Mouse (Mus musculus): ENCODE data around the gene Asic2. TPM values are rescaled to one million over a fixed set of nuclear protein-coding genes. Genes with fewer than 3 reads are reported as not detected.
A peak's percentile ranks its signal among the peaks of the same experiment; 100 is the strongest.

Gene Asic2
- total RNA-seq (2022), result 1 to 10 TPM in 1 of 4 experiments, under 1 TPM in 3; 0.13 to 1.5 (median 0.41) TPM

DNA sequence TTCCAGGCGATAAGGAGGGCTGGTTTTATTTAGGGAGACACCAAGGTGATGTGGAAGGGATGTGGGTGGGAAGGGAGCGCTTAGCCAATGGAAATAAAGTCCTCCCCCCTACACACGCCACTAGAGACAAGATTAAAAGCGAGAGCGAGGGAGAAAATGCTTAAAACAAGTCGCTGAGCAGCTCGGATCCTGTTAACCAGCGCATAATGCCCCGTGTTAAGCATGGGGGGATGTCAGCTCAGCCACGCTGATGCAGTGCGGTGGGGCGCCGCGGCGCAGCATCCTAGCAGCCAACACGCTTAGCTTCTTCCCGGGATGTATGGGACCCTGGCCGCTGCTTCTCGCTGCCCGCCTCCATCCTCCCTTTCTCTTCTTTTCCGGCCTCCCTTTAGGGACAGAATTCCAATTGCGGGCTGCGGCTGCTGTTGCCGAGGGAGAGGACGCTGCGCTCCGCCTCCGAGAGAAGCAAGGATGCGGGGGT is at the start of gene Asic2:
Gene Asic2, minus strand, starts transcription at position 57 of the 481 bp plus-strand sequence.
- DNase-seq (ENCODE audit: low spot score in 2 of 2), result no peak

DNA sequence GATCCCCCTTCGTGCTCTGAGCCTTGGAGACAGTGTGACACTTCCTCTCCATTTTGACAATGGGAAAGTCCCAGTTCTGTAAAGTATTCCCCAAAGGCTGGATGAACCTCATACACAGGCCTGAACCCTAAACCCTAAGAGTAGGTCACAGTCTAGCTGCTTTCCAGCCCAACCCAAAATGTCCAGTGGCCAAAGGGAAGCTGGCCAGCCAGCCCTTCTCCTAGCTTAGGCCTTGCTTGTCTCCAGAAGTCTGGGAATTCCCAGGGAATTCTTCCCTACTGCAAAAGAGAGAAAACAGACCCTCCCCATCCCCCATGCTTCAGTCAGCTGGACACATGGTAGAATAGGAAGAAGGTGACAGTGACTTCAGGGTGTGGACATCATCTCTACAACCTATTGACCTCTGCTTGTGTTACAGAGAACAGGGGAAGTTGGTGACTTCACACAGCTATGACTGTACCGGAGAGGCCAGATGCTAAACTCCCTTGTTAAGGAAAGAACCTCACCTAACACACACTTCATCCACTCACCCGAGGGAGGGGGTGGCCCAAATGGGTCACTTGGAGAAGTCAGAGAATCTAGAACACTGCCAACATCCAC is 48.0 kb upstream of the Asic2 start:
- no peak for DNase-seq (ENCODE audit: low spot score in 2 of 2)

- DNase-seq (ENCODE audit: low spot score in 2 of 2), result no peak
Observed at GRCm38 (mm10) chr11:82015066-82015465, 46.8 kb upstream of the Asic2 start.

DNA sequence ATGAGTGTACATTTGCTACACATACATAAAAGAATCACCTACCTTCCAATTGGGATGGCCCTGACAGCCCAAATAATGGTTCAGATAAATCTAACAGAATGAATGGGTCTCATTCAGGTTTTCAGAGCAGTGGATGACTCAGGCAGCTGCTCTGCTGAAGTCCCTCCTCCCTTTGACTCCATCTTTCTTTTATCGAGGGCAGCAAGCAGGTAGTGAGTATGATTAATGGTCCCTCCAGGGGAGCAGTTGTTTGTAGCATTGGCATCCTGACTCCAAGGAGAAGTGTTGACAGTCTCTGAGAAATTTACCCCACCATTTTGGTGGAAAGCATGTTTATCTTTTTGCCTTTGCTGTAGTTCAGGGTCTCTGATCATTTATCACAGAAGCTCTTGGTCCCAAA is 45.5 kb upstream of the Asic2 start:
- no peak for DNase-seq (ENCODE audit: low spot score in 2 of 2)

DNA sequence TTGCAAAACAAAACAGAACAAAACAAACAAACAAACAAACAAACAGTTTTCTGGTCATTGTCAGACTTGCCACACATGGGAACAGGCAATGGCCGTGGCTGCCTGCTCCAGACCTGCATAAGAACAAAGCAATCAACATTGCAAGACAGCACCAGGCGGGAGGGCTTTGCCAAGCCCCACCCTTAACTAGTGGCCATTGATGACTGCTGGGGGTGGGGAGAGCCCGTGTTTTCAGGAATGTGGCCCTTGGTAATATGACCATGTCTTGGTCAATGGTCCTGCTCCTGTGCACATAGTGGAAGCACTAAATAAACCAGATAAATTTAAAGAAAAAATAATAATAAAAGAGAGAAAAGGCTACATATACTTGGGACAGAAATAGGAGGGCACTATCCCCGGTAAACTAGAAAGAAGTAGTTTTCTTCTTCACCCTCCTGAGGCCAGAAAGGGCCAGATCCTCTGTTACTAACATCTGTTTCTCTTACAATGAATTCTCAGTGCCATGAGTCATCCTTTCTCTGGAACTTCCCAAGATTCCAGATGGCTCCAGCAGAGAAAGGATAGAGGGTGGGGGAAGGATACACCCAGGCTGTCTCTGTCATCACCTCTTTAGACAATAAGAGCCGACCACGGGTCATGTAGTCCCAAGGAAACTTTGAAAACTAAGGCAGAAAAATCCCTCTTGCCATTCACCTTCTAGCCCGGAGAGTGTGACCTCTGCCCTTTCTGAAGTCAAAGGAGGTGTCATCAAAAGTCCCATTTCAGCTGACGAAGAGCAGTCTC is 43.3 kb upstream of the Asic2 start:
- no peak for DNase-seq (ENCODE audit: low spot score in 2 of 2)

DNA sequence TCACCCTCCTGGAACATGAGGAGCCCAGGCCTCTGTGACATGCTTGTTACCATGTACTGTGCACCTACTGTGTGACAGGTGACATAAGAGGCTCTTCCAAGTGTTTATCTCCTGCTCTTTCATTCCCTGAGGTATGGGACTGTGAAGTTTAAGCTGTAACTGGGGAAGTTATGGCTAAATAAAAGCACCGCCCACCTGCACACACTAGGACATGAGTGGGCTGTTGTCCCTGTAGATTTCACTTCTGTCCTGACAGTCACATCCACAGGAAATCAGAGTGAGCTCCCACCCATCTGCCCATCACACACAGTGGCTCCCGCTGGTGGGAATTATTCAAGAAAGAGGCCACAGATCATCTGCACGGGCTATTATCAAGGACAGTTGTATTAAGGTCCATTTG is 41.9 kb upstream of the Asic2 start:
- no peak for DNase-seq (ENCODE audit: low spot score in 2 of 2)

- DNase-seq (ENCODE audit: low spot score in 2 of 2), result peak; percentile 62 to 69
Observed at GRCm38 (mm10) chr11:82006796-82007423, 38.7 kb upstream of the Asic2 start.

GRCm38 (mm10) chr11:82004810-82005209 is 36.6 kb upstream of the Asic2 start:
- no peak for DNase-seq (ENCODE audit: low spot score in 2 of 2)

GRCm38 (mm10) chr11:82000581-82000980 is 32.3 kb upstream of the Asic2 start:
- DNase-seq (ENCODE audit: low spot score in 2 of 2), result no peak

- DNase-seq (ENCODE audit: low spot score in 2 of 2), result no peak
Observed at GRCm38 (mm10) chr11:81999469-81999868, 31.2 kb upstream of the Asic2 start.

DNA sequence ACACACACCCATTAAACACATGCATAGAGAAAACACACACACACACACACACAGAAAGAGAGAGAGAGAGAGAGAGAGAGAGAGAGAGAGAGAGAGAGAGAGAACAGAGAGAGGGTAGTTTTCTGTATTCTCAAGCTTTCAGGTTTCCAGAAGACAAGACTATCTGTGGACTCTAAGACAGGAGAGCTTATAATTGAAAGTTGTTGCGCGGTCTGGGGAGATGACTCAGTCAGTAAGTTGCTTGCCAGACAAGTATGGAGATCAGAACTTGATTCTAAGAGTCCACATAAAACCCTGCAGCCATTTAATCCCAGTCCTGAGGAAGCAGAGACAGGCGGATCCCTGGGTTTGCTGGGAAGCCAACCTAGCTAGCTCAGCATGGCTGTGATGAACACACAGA is 30.4 kb upstream of the Asic2 start:
- DNase-seq (ENCODE audit: low spot score in 2 of 2), result no peak

- DNase-seq (ENCODE audit: low spot score in 2 of 2), result no peak
Observed at GRCm38 (mm10) chr11:81997085-81997484, 28.8 kb upstream of the Asic2 start.

GRCm38 (mm10) chr11:81996172-81996841 is 28.1 kb upstream of the Asic2 start:
- peak; percentile 46 to 62 for DNase-seq (ENCODE audit: low spot score in 2 of 2)

GRCm38 (mm10) chr11:81983146-81983545 is 14.9 kb upstream of the Asic2 start:
- DNase-seq (ENCODE audit: low spot score in 2 of 2), result peak in 1 of 2 experiments; percentile 10

DNA sequence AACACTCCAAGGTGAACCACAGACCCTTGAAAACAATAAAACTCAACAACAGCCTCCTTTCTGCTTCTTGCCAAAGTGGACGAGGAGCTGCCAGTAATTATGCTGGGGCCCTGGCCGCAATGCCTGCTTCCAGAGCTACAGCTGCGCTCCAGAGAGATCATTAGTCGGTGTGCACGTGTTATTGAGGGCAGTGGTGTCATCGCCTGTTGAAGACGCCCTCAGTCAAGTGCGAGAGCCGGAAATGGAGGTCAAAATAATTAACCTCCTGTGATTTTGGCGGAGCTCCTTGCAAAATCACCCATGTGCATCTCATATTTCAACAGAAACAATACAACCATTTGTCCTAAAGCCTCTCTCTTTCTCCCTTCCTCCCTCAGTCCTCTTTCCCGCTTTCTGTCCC is 13.9 kb upstream of the Asic2 start:
- no peak for DNase-seq (ENCODE audit: low spot score in 2 of 2)

- DNase-seq (ENCODE audit: low spot score in 2 of 2), result no peak
Observed at GRCm38 (mm10) chr11:81974577-81974976, 6.3 kb upstream of the Asic2 start.

GRCm38 (mm10) chr11:81973699-81974098 is 5.4 kb upstream of the Asic2 start:
- no peak for DNase-seq (ENCODE audit: low spot score in 2 of 2)

DNA sequence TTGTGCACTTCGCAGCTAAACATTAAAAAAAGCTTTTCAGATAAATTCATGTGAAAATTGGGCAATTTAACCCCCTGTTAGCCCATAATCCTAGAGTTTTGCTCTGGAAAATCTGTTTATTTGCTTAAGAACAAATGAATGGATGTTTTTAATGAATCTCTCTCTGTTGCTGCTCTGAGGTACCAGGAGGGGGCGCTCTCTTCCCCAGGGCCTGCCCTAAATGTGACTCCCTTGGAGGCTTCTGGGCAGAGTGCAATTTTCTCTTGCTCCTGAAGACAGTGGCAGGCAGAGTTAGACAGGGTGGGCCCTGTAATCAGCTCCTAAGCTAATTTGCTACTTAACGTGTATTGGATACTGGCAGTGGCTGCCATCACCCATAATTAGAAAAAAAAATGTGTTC is 3.8 kb upstream of the Asic2 start:
- DNase-seq (ENCODE audit: low spot score in 2 of 2), result no peak

DNA sequence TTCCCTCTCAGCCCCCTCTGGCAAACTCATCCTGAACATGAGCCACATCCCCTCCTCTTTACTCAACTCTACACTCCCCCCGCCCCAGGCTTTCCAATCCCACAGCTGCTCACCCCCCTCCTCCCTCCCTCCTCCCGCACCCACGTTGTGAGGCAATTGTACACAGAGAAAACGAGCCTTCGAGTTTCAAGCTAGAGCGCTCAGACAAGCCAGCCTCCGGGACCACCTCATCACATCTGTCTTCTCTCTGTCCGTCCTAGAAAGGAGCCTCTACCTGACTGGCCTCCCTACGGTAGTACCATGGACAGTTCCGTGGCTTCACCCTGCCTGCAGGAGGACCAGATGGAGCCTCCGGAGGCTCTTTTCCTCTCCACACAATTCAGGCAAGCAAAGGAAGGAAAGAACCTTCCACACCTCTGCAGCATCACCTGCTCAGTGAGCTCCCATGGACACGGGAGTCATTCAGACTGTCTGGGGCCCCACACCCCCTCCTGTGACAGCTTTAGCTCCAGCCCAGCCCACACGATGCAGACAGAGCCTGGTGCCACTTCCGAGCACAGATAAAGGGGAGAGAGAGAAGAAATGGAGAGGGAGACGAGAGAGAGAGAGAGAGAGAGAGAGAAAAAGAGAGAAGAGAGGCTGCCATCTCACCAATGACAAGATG is 1.5 kb downstream of the Asic2 start:
- no peak for DNase-seq (ENCODE audit: low spot score in 2 of 2)

DNA sequence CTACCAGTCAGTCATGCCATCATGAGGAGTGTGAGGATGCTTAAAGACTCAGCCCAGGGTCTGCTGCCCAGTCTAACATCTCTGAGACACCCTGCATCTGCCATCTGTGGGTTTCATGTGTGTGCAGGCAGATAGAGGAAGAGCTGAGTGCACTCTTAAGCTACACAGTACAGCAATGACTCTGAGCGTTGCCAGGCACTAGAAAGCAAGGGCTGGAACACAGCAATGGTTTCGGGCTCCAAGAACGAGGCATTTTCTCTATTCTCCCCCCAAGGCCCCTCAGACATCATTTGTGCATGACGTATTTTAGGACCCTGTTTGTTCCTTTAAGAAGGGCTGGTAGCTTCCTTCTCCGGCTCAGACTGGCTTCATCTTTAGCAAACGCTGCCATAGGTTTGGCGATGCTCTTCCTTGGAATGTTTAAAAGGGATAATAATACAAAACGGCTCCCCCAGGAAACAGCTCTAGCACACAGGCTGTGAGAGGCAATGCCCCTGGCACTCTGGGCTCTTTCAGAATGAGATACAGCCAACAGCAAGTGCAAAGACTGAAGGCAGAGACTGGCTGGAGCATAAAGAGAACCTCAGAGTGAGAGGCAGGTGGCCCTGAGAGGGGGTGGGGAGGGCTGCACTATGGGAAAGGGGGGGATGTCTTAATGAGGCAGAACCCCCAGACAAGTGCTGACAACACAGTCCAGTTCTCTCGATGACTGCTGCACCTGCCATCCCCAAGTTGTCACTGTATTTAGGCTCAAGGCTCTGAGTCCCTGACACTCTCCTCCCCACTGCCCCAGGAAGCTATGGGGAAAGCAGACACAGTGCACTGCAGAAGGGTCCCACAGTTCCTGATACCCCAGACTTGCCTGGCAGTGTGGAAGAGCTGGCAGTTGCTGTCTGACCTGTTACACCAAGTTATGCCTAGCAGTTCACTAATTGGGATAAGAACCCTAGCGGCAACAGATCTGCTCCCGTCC is 2.3 kb downstream of the Asic2 start:
- DNase-seq (ENCODE audit: low spot score in 2 of 2), result no peak
